Mouse (Mus musculus): ENCODE measurements around the gene Cdh4.

DNA sequence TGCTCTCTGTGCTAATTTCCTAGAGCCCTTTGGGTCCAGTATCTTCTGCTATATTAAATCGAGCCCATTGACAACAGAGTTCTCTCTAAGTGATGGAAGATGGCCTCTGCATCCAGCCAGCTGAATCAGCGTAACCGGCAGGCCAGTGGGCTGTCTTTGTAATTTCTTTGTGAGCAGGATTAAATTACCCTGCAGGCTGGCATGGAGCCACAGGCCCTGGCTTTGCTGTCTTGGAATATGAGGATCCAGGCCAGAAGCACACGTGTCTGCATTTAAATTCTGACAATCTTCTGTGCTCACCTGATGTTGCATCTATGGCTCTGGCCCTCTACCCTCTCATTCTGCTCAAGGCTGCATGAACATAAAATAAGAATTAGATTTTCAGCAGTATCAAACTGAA is 17.0 kb downstream of the Cdh4 start:
- TF ChIP-seq EP300 (IDR thresholded peaks at IDR 0.05; ENCODE audit: low read depth) (no peak), CTCF (IDR thresholded peaks at IDR 0.05; ENCODE audit: low read depth) (no peak)

Data from heart, postnatal 0 days (tissue).